Mouse (Mus musculus) spleen, adult 2 months (tissue): ENCODE measurements around the gene Tgfbr3.

ENCODE experiments used
- CTCF ChIP-seq: fragments of 200-500 bp; IDR thresholded peaks from 2 replicates; pipeline ENCODE4 v1.5.1; 2011; ENCODE audit warnings: mild to moderate bottlenecking, inconsistent platforms; ENCODE audit not compliant: insufficient read depth, insufficient read length, insufficient replicate concordance; ENCODE audit errors: extremely low read depth
- POLR2A ChIP-seq: fragments of 200-500 bp; IDR thresholded peaks from 2 replicates; pipeline ENCODE4 v1.6.1; 2011; ENCODE audit warnings: low read depth, low read length, inconsistent platforms

DNA sequence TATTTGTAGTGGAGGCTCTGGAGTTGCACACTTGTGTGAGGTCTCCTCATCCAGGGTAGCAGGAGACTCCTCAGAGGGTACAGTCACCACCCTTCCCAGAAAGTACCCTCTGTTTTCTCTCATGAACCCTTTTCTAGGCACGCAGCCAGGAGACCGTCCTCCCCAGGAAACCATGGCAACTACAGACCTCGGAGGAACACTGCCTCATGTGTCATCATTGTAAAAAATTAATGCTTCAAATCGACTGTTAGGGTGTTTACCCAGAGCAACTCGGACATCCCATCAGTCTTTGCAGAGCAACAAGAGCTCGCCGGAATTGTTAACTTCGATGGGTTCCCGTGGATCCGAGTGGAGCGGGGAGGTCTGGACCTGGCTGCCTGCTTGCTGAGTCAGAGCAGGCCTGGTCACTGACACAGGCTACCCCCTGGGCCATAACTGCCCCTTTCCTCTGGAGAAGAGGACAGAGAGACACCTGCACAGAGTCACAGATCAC lies 210.2 kb downstream of the Tgfbr3 start:
- TF ChIP-seq POLR2A (no peak), CTCF (no peak)
